Mouse (Mus musculus) forebrain, postnatal 0 days (tissue): ENCODE data around the gene Gm49393. TPM values are rescaled to one million over a fixed set of nuclear protein-coding genes. Genes with fewer than 3 reads are reported as not detected.

Experiments
- ATAC-seq: fragments of 200-750 bp; cut with Nextera tagmentation; 2 replicates; pipeline ENCODE4 v1.8.0; 2017; ENCODE audit warnings: mild to moderate bottlenecking, moderate library complexity
- DNase-seq: peaks from one replicate; pipeline ENCODE4 v3.0.0-alpha.2; 2015
- H3K27ac ChIP-seq: fragments of 300-500 bp; sonication (generic); 2 replicates; pipeline ENCODE4 v1.5.1; 2014; ENCODE audit warnings: low read depth, mild to moderate bottlenecking, antibody characterized with exemption, low read length, moderate library complexity, mixed read lengths
- H3K27me3 ChIP-seq: fragments of 300-500 bp; sonication (generic); 2 replicates; pipeline ENCODE4 v1.6.1; 2014; ENCODE audit warnings: mild to moderate bottlenecking, low read length, mixed read lengths; ENCODE audit not compliant: insufficient read depth
- H3K36me3 ChIP-seq: fragments of 300-500 bp; sonication (generic); 2 replicates; pipeline ENCODE4 v1.6.1; 2014; ENCODE audit warnings: mild to moderate bottlenecking, moderate library complexity; ENCODE audit not compliant: insufficient read depth
- H3K4me1 ChIP-seq: fragments of 300-500 bp; sonication (generic); 2 replicates; pipeline ENCODE4 v1.6.1; 2014; ENCODE audit warnings: antibody characterized with exemption; ENCODE audit not compliant: insufficient read depth
- H3K4me2 ChIP-seq: fragments of 300-500 bp; sonication (generic); 2 replicates; pipeline ENCODE4 v1.6.1; 2014; ENCODE audit warnings: low read depth, mild to moderate bottlenecking, moderate library complexity
- H3K4me3 ChIP-seq: fragments of 300-500 bp; sonication (generic); 2 replicates; pipeline ENCODE4 v1.5.1; 2014; ENCODE audit warnings: low read depth, low read length, mixed read lengths
- H3K9ac ChIP-seq: fragments of 300-500 bp; sonication (generic); 2 replicates; pipeline ENCODE4 v1.6.1; 2014; ENCODE audit warnings: mild to moderate bottlenecking
- H3K9me3 ChIP-seq: fragments of 300-500 bp; sonication (generic); 2 replicates; pipeline ENCODE4 v1.6.1; 2016; ENCODE audit warnings: low read length
- CTCF ChIP-seq: sonication (generic); IDR thresholded peaks from 2 replicates; pipeline ENCODE4 v1.5.1; 2016; ENCODE audit warnings: antibody characterized with exemption, control low read depth, low read depth
- WGBS: fragments of 180-500 bp; shearing (Covaris S2); extraction: QIAGEN DNeasy Blood & Tissue Kit; methylation state at CpG from one replicate; pipeline ENCODE4 v1.1.7; 2014; 5-methylcytosine and 5-hydroxymethylcytosine counted together
- polyA plus RNA-seq: library from polyadenylated mRNA; unstranded; fragments of >200 nt; fragmentation: Nextera tagmentation; extraction: Ambion mirVana; gene quantifications from 2 replicates; pipeline ENCODE4 v1.2.1, GENCODE M21; 2015
- total RNA-seq: library from RNA; depleted of rRNA; stranded (reverse); fragments of >200 nt; gene quantifications from 2 replicates; pipeline ENCODE4 v1.2.3, GENCODE M21; 2014

Gene Gm49393
- total and polyA plus RNA-seq, 2 experiments from 2014 or later, result not detected

- DNase-seq, result no peak
- 0 out of 2 replicates have a peak, but pooled peaks cover 3% of the 10 kb centered on the region for H3K9me3 ChIP-seq
- H3K36me3 ChIP-seq, result no peaks in the 10 kb centered on the region
- ATAC-seq, result no peak
- no peak overlapping the region for H3K9ac ChIP-seq
- no peak overlapping the region for H3K4me2 ChIP-seq
- TF ChIP-seq CTCF, result no peak
- no peaks in the 10 kb centered on the region for H3K4me1 ChIP-seq
- no peak overlapping the region for H3K4me3 ChIP-seq
- H3K27me3 ChIP-seq, result no peaks in the 10 kb centered on the region
- no peak overlapping the region for H3K27ac ChIP-seq
Observed at GRCm38 (mm10) chr13:60895406-60896160, 39.8 kb downstream of the Gm49393 start.

GRCm38 (mm10) chr13:60892301-60892700 lies 43.1 kb downstream of the Gm49393 start:
- H3K4me3 ChIP-seq, result no peak overlapping the region
- DNase-seq (no peak), ATAC-seq (no peak)
- H3K36me3 ChIP-seq, result no peaks in the 10 kb centered on the region
- no peaks in the 10 kb centered on the region for H3K4me1 ChIP-seq
- H3K9me3 ChIP-seq, result 0 out of 2 replicates have a peak, but pooled peaks cover 5% of the 10 kb centered on the region
- TF ChIP-seq CTCF, result no peak
- H3K9ac ChIP-seq, result no peak overlapping the region
- H3K27me3 ChIP-seq, result no peaks in the 10 kb centered on the region
- H3K27ac ChIP-seq, result no peak overlapping the region
- WGBS, result 96% methylated on average over 1 of the region's 1 CpGs
- no peak overlapping the region for H3K4me2 ChIP-seq

GRCm38 (mm10) chr13:60864281-60864680 lies 71.1 kb downstream of the Gm49393 start, which contains the start of gene 4930486L24Rik:
Gene 4930486L24Rik, minus strand, starts transcription at chr13:60864475.
- H3K4me3 ChIP-seq, result no peak within 1 kb of the TSS
- no peak within 1 kb of the TSS for H3K27ac ChIP-seq
- ATAC-seq (no peak), DNase-seq (no peak)
- TF ChIP-seq CTCF, result no peak
- no peak within 1 kb of the TSS for H3K9ac ChIP-seq
- WGBS, result 67% methylated on average over 1 of the region's 1 CpGs
- H3K36me3 ChIP-seq, result no peaks in the 10 kb centered on the region
- no peaks in the 10 kb centered on the region for H3K9me3 ChIP-seq
- H3K4me2 ChIP-seq, result no peak within 1 kb of the TSS
- no peaks in the 10 kb centered on the region for H3K27me3 ChIP-seq
- H3K4me1 ChIP-seq, result no peaks in the 10 kb centered on the region

- no peak for TF ChIP-seq CTCF
- Histone ChIP-seq H3K9me3 (no peaks in the 10 kb centered on the region), H3K4me3 (no peak overlapping the region), H3K4me1 (no peaks in the 10 kb centered on the region), H3K36me3 (no peaks in the 10 kb centered on the region), H3K9ac (no peak overlapping the region), H3K4me2 (no peak overlapping the region), H3K27me3 (no peaks in the 10 kb centered on the region), H3K27ac (no peak overlapping the region)
- whole genome bisulfite sequencing, result 87% methylated on average over 4 of the region's 4 CpGs
- ATAC-seq (no peak), DNase-seq (no peak)
Observed at GRCm38 (mm10) chr13:60848241-60849120, 86.9 kb downstream of the Gm49393 start.

- Histone ChIP-seq H3K9ac (no peak overlapping the region), H3K9me3 (no peaks in the 10 kb centered on the region), H3K4me1 (no peaks in the 10 kb centered on the region), H3K4me3 (no peak overlapping the region), H3K27me3 (no peaks in the 10 kb centered on the region), H3K36me3 (no peaks in the 10 kb centered on the region), H3K4me2 (no peak overlapping the region), H3K27ac (no peak overlapping the region)
- DNase-seq, result no peak
- WGBS, result 83% methylated on average over 8 of the region's 8 CpGs
- no peak for TF ChIP-seq CTCF
- no peak for ATAC-seq
Observed at GRCm38 (mm10) chr13:60843153-60843552, 92.2 kb downstream of the Gm49393 start.

- no peak for TF ChIP-seq CTCF
- no peak overlapping the region for H3K9ac ChIP-seq
- no peak overlapping the region for H3K4me3 ChIP-seq
- ATAC-seq (no peak), DNase-seq (no peak)
- no peak overlapping the region for H3K27ac ChIP-seq
- H3K4me1 ChIP-seq, result no peaks in the 10 kb centered on the region
- no peaks in the 10 kb centered on the region for H3K9me3 ChIP-seq
- H3K36me3 ChIP-seq, result no peaks in the 10 kb centered on the region
- H3K4me2 ChIP-seq, result no peak overlapping the region
- 82% methylated on average over 6 of the region's 6 CpGs for WGBS
- no peaks in the 10 kb centered on the region for H3K27me3 ChIP-seq
Observed at GRCm38 (mm10) chr13:60842703-60843102, 92.7 kb downstream of the Gm49393 start.
